Comparison of ENCODE assay signal across 15 mouse cellular contexts in the genomic region with DNA sequence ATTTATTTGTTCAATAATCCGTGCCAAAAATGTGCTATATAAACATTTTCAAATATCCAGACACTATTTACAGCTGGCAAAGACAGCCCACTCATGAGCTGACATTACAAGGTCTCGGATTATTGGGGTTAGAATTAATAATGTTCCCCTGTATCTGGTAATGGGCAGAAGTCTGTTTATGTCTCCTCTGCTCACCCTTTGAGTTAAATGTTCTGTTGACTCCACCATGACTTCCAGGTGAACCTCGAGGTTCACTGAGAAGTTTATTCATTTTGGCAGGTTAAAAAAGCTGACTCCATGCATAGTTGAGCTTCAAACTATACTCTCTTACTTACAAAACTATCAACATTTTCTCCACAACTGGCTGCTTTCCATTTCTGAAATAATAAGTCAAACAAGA.
"Had no signal": no experiment of that assay in that cellular context is flagged by ENCODE, and none has a peak within 500 bp of the region (broad histone marks: within the 10 kb centered on the region; RNA-seq: fewer than 3 reads in every experiment).

No protein-coding gene starts in this region.

- H3K4me2 ChIP-seq: hindbrain, embryonic 15.5 days; liver, embryonic 13.5 days; midbrain, embryonic 11.5 days; midbrain, embryonic 15.5 days; neural tube, embryonic 12.5 days had no signal

- DNase-seq: kidney, adult 2 months; liver; liver, embryonic 13.5 days; liver, postnatal 0 days; lung, postnatal 10 days; right cerebral cortex, postnatal 4 days; spleen, adult 18-20 months; thymus, adult 18-20 months; thymus, postnatal 14 days had no signal

- H3K27ac ChIP-seq: hindbrain, embryonic 15.5 days; liver, embryonic 13.5 days; macrophage; midbrain, embryonic 15.5 days; neural tube, embryonic 12.5 days had no signal

- H3K36me3 ChIP-seq: hindbrain, embryonic 15.5 days; liver, embryonic 13.5 days; midbrain, embryonic 15.5 days; neural tube, embryonic 12.5 days had no signal

- H3K9me3 ChIP-seq: hindbrain, embryonic 15.5 days; liver, embryonic 13.5 days; megakaryocyte, embryonic 14.5 days; midbrain, embryonic 15.5 days; neural tube, embryonic 12.5 days had no signal

- H3K4me3 ChIP-seq: hindbrain, embryonic 15.5 days; liver, embryonic 13.5 days; megakaryocyte, embryonic 14.5 days; midbrain, embryonic 15.5 days; neural tube, embryonic 12.5 days had no signal

- H3K9ac ChIP-seq: hindbrain, embryonic 15.5 days; liver, embryonic 13.5 days; liver, postnatal 0 days; midbrain, embryonic 15.5 days; neural tube, embryonic 12.5 days had no signal

- H3K4me1 ChIP-seq: hindbrain, embryonic 15.5 days; liver, embryonic 13.5 days; megakaryocyte, embryonic 14.5 days; midbrain, embryonic 15.5 days; neural tube, embryonic 12.5 days had no signal

- ATAC-seq: liver, postnatal 0 days; midbrain, embryonic 15.5 days had no signal

- H3K27me3 ChIP-seq: hindbrain, embryonic 15.5 days; liver, embryonic 13.5 days; megakaryocyte, embryonic 14.5 days; midbrain, embryonic 15.5 days; neural tube, embryonic 12.5 days had no signal
